Mouse (Mus musculus): ENCODE results near the gene Itpr1. TPM values are rescaled to one million over a fixed set of nuclear protein-coding genes. Genes with fewer than 3 reads are reported as not detected.

The Itpr1 gene
- polyA plus RNA-seq, 1 experiment from 2014 or later, result 4.0 TPM

DNA sequence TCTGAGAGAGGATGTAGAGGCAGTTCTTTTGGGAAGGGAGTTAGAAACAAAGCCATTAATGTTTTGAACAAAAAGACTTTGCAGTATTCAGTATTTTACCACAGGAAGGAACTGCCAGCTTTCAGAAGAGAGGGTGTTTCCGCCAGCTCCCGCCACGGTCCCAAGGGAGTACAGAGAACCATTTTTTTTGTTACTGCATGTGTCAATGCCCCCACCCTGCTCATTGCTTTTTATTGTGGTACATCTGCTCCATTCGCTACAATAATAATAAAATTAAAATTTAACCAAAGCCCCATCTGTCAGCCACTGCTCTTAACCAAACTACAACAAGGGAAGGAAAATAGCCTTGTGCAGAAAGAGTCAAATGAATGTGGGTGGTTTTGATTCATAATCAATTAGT lies 20.3 kb upstream of the Itpr1 start:
- Histone ChIP-seq H3K36me3 (ENCODE audit: control insufficient read depth, insufficient read depth, low read length) (no peaks in the 10 kb centered on the region), H3K9me3 (ENCODE audit: control insufficient read depth, low read length) (no peaks in the 10 kb centered on the region), H3K4me1 (replicated peaks; ENCODE audit: control insufficient read depth, insufficient read depth) (no peaks in the 10 kb centered on the region), H3K4me2 (replicated peaks; ENCODE audit: low read depth) (no peak overlapping the region), H3K27ac (replicated peaks) (no peak overlapping the region), H3K9ac (ENCODE audit: low read length) (no peak overlapping the region), H3K4me3 (ENCODE audit: low read depth, low read length) (no peak overlapping the region), H3K27me3 (ENCODE audit: control insufficient read depth, insufficient read depth, low read length) (no peaks in the 10 kb centered on the region)
- WGBS, result 58% methylated on average over 4 of the region's 4 CpGs
- DNase-seq (ENCODE audit: low spot score) (no peak), ATAC-seq (ENCODE audit: low FRiP score, low TSS enrichment) (no peak)
- no peak for TF ChIP-seq CTCF (IDR thresholded peaks at IDR 0.05; ENCODE audit: low read depth)
- no peak for TF ChIP-seq EP300 (optimal IDR thresholded peaks at IDR 0.05)

DNA sequence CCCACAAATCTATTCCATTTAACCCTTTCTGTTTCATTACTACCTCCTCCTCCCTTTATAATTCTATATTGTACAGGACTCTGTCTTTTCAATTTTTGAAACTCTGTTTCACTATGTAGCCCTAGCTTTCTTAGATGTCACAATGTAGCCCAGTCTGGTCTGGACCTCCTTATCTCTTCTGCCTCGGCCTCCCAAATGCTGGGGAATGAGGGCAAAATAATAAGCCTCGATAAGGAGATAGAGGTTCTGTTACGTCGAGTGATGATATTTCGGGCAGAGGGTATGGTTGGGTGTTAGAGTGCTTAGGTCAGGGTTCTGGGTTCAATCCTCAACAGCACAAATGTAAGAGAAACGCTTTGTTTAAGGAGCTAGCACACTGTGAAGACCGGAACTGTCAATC lies 16.2 kb upstream of the Itpr1 start:
- Histone ChIP-seq H3K4me3 (ENCODE audit: low read depth, low read length) (no peak overlapping the region), H3K4me1 (replicated peaks; ENCODE audit: control insufficient read depth, insufficient read depth) (no peaks in the 10 kb centered on the region), H3K27me3 (ENCODE audit: control insufficient read depth, insufficient read depth, low read length) (no peaks in the 10 kb centered on the region), H3K27ac (replicated peaks) (no peak overlapping the region), H3K36me3 (ENCODE audit: control insufficient read depth, insufficient read depth, low read length) (no peaks in the 10 kb centered on the region), H3K9ac (ENCODE audit: low read length) (no peak overlapping the region), H3K4me2 (replicated peaks; ENCODE audit: low read depth) (no peak overlapping the region), H3K9me3 (ENCODE audit: control insufficient read depth, low read length) (no peaks in the 10 kb centered on the region)
- no peak for ATAC-seq (ENCODE audit: low FRiP score, low TSS enrichment)
- no peak for DNase-seq (ENCODE audit: low spot score)
- WGBS, result 81% methylated on average over 7 of the region's 7 CpGs
- TF ChIP-seq EP300 (optimal IDR thresholded peaks at IDR 0.05) (no peak), CTCF (IDR thresholded peaks at IDR 0.05; ENCODE audit: low read depth) (no peak)

DNA sequence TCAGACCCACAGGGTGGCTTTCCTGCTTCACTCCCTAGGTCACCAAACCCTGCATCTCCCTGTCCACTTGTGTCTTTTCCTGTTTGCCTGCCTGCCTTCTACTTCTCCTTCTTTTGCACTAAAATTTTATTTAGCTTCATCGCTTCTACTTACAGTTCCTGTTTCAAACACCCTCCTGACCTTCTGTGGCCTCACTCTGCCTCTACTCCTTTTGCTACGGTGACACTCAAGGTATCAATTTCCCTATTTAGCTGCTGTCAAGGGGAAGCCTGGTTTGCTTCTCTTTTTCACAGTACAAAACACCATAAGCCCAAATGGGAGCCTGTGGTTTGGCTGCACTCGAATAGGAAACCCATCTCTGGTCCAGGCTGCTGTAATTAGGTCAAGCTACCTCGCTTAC lies 15.8 kb upstream of the Itpr1 start:
- WGBS, result 47% methylated on average over 4 of the region's 4 CpGs
- Histone ChIP-seq H3K27ac (replicated peaks) (no peak overlapping the region), H3K27me3 (ENCODE audit: control insufficient read depth, insufficient read depth, low read length) (no peaks in the 10 kb centered on the region), H3K36me3 (ENCODE audit: control insufficient read depth, insufficient read depth, low read length) (no peaks in the 10 kb centered on the region), H3K9me3 (ENCODE audit: control insufficient read depth, low read length) (no peaks in the 10 kb centered on the region), H3K4me1 (replicated peaks; ENCODE audit: control insufficient read depth, insufficient read depth) (no peaks in the 10 kb centered on the region), H3K9ac (ENCODE audit: low read length) (no peak overlapping the region), H3K4me2 (replicated peaks; ENCODE audit: low read depth) (no peak overlapping the region), H3K4me3 (ENCODE audit: low read depth, low read length) (no peak overlapping the region)
- TF ChIP-seq EP300 (optimal IDR thresholded peaks at IDR 0.05) (no peak), CTCF (IDR thresholded peaks at IDR 0.05; ENCODE audit: low read depth) (no peak)
- ATAC-seq (ENCODE audit: low FRiP score, low TSS enrichment), result no peak
- no peak for DNase-seq (ENCODE audit: low spot score)

- no peaks in the 10 kb centered on the region for H3K27me3 ChIP-seq (ENCODE audit: control insufficient read depth, insufficient read depth, low read length)
- WGBS, result 89% methylated on average over 7 of the region's 7 CpGs
These were observed 14.6 kb upstream of the Itpr1 start for GRCm38 (mm10) chr6:108198286-108198685.

GRCm38 (mm10) chr6:108204322-108204721 lies 8.6 kb upstream of the Itpr1 start:
- Histone ChIP-seq H3K9ac (ENCODE audit: low read length) (no peak overlapping the region), H3K27me3 (ENCODE audit: control insufficient read depth, insufficient read depth, low read length) (no peaks in the 10 kb centered on the region), H3K9me3 (ENCODE audit: control insufficient read depth, low read length) (no peaks in the 10 kb centered on the region), H3K4me2 (replicated peaks; ENCODE audit: low read depth) (no peak overlapping the region), H3K27ac (replicated peaks) (no peak overlapping the region), H3K4me3 (ENCODE audit: low read depth, low read length) (no peak overlapping the region), H3K4me1 (replicated peaks; ENCODE audit: control insufficient read depth, insufficient read depth) (no peaks in the 10 kb centered on the region), H3K36me3 (ENCODE audit: control insufficient read depth, insufficient read depth, low read length) (no peaks in the 10 kb centered on the region)
- no peak for DNase-seq (ENCODE audit: low spot score)
- ATAC-seq (ENCODE audit: low FRiP score, low TSS enrichment), result no peak
- WGBS, result 75% methylated on average over 2 of the region's 2 CpGs
- TF ChIP-seq CTCF (IDR thresholded peaks at IDR 0.05; ENCODE audit: low read depth) (no peak), EP300 (optimal IDR thresholded peaks at IDR 0.05) (no peak)

More at GRCm38 (mm10) chr6:108198286-108198685, 14.6 kb upstream of the Itpr1 start:
- H3K4me2 ChIP-seq (replicated peaks; ENCODE audit: low read depth), result no peak overlapping the region
- H3K4me1 ChIP-seq (replicated peaks; ENCODE audit: control insufficient read depth, insufficient read depth), result no peaks in the 10 kb centered on the region
- no peak for DNase-seq (ENCODE audit: low spot score)
- no peaks in the 10 kb centered on the region for H3K9me3 ChIP-seq (ENCODE audit: control insufficient read depth, low read length)
- ATAC-seq (ENCODE audit: low FRiP score, low TSS enrichment), result no peak
- no peak overlapping the region for H3K27ac ChIP-seq (replicated peaks)
- no peak overlapping the region for H3K4me3 ChIP-seq (ENCODE audit: low read depth, low read length)
- no peak overlapping the region for H3K9ac ChIP-seq (ENCODE audit: low read length)
- H3K36me3 ChIP-seq (ENCODE audit: control insufficient read depth, insufficient read depth, low read length), result no peaks in the 10 kb centered on the region
- TF ChIP-seq EP300 (optimal IDR thresholded peaks at IDR 0.05), result no peak
- no peak for TF ChIP-seq CTCF (IDR thresholded peaks at IDR 0.05; ENCODE audit: low read depth)

GRCm38 (mm10) chr6:108206145-108206544 lies 6.8 kb upstream of the Itpr1 start:
- Histone ChIP-seq H3K4me3 (ENCODE audit: low read depth, low read length) (no peak overlapping the region), H3K9ac (ENCODE audit: low read length) (no peak overlapping the region), H3K27ac (replicated peaks) (no peak overlapping the region), H3K27me3 (ENCODE audit: control insufficient read depth, insufficient read depth, low read length) (no peaks in the 10 kb centered on the region), H3K4me2 (replicated peaks; ENCODE audit: low read depth) (no peak overlapping the region), H3K4me1 (replicated peaks; ENCODE audit: control insufficient read depth, insufficient read depth) (no peaks in the 10 kb centered on the region), H3K9me3 (ENCODE audit: control insufficient read depth, low read length) (no peaks in the 10 kb centered on the region), H3K36me3 (ENCODE audit: control insufficient read depth, insufficient read depth, low read length) (no peaks in the 10 kb centered on the region)
- 81% methylated on average over 4 of the region's 4 CpGs for WGBS
- TF ChIP-seq EP300 (optimal IDR thresholded peaks at IDR 0.05) (no peak), CTCF (IDR thresholded peaks at IDR 0.05; ENCODE audit: low read depth) (no peak)
- DNase-seq (ENCODE audit: low spot score), result no peak
- ATAC-seq (ENCODE audit: low FRiP score, low TSS enrichment), result no peak
